Mouse (Mus musculus): ENCODE measurements around the gene Cby1. TPM values are rescaled to one million over a fixed set of nuclear protein-coding genes. Genes with fewer than 3 reads are reported as not detected.

Gene Cby1
- 7.6 and 9.6 TPM in 2 replicates for polyA plus RNA-seq (2012; rRNA removed; ENCODE audit: low replicate concordance)

GRCm38 (mm10) chr15:79658531-79659375, at the start of gene Cby1, which contains the start of gene Fam227a:
Cby1 (plus strand) TSS chr15:79659199.
Fam227a (minus strand) TSS chr15:79658956.

GRCm38 (mm10) chr15:79670249-79670971, 11.4 kb downstream of the Cby1 start, which contains the start of gene Tomm22:
Tomm22 (plus strand) TSS chr15:79670861.

GRCm38 (mm10) chr15:79687646-79688267, 28.8 kb downstream of the Cby1 start, which contains the start of gene Josd1:
Josd1 (minus strand) TSS chr15:79687919.

GRCm38 (mm10) chr15:79690426-79691022, 31.5 kb downstream of the Cby1 start, which contains the start of gene Gtpbp1:
Gtpbp1 (plus strand) TSS chr15:79690845.

Other genes with a start within 250 kb of the Cby1 start
- 14.1 and 18.0 TPM in 2 replicates for gene Csnk1e, start 203.6 kb upstream of the Cby1 start, polyA plus RNA-seq (2012; rRNA removed; ENCODE audit: low replicate concordance)
- gene Kcnj4, start 154.0 kb upstream of the Cby1 start, polyA plus RNA-seq (2012; rRNA removed; ENCODE audit: low replicate concordance): not detected in 2 replicates
- 12.8 and 13.6 TPM in 2 replicates for gene Kdelr3, start 142.8 kb upstream of the Cby1 start, polyA plus RNA-seq (2012; rRNA removed; ENCODE audit: low replicate concordance)
- 70.0 and 89.2 TPM in 2 replicates for gene Ddx17, start 112.5 kb upstream of the Cby1 start, polyA plus RNA-seq (2012; rRNA removed; ENCODE audit: low replicate concordance)
- gene Dmc1, start 54.1 kb upstream of the Cby1 start, polyA plus RNA-seq (2012; rRNA removed; ENCODE audit: low replicate concordance): 0.13 TPM in 1 of 2 replicates, not detected in the other
- gene Fam227a, start 243 bp upstream of the Cby1 start, polyA plus RNA-seq (2012; rRNA removed; ENCODE audit: low replicate concordance): 0.08 and 0.22 TPM in 2 replicates
- 16.2 and 23.5 TPM in 2 replicates for gene Tomm22, start 11.7 kb downstream of the Cby1 start, polyA plus RNA-seq (2012; rRNA removed; ENCODE audit: low replicate concordance)
- gene Josd1, start 28.7 kb downstream of the Cby1 start, polyA plus RNA-seq (2012; rRNA removed; ENCODE audit: low replicate concordance): 13.5 and 14.9 TPM in 2 replicates
- gene Gtpbp1, start 31.6 kb downstream of the Cby1 start, polyA plus RNA-seq (2012; rRNA removed; ENCODE audit: low replicate concordance): 21.2 and 36.3 TPM in 2 replicates
- 18.8 and 19.8 TPM in 2 replicates for gene Sun2, start 83.3 kb downstream of the Cby1 start, polyA plus RNA-seq (2012; rRNA removed; ENCODE audit: low replicate concordance)
- gene Dnal4, start 118.7 kb downstream of the Cby1 start, polyA plus RNA-seq (2012; rRNA removed; ENCODE audit: low replicate concordance): 18.0 and 20.8 TPM in 2 replicates
- gene Nptxr, start 145.6 kb downstream of the Cby1 start, polyA plus RNA-seq (2012; rRNA removed; ENCODE audit: low replicate concordance): 1.1 and 1.2 TPM in 2 replicates
- gene Npcd, start 175.0 kb downstream of the Cby1 start, polyA plus RNA-seq (2012; rRNA removed; ENCODE audit: low replicate concordance): 0.46 and 2.7 TPM in 2 replicates
- 14.2 and 16.8 TPM in 2 replicates for gene Cbx6, start 175.5 kb downstream of the Cby1 start, polyA plus RNA-seq (2012; rRNA removed; ENCODE audit: low replicate concordance)
- gene Apobec3, start 232.5 kb downstream of the Cby1 start, polyA plus RNA-seq (2012; rRNA removed; ENCODE audit: low replicate concordance): 7.4 and 10.7 TPM in 2 replicates

Data from duodenum, adult 2 months (tissue).